Mouse (Mus musculus) lung, embryonic 16.5 days (tissue): ENCODE measurements around the gene Cbln3. TPM values are rescaled to one million over a fixed set of nuclear protein-coding genes. Genes with fewer than 3 reads are reported as not detected.

Source experiments
- ATAC-seq: fragments of 200-750 bp; cut with Nextera tagmentation; 2 replicates; pipeline ENCODE4 v1.8.0; 2017; ENCODE audit warnings: low read depth, mild to moderate bottlenecking, moderate library complexity
- H3K27ac ChIP-seq: fragments of 300-500 bp; sonication (generic); 2 replicates; pipeline ENCODE4 v1.5.1; 2014; ENCODE audit warnings: mild to moderate bottlenecking, control low read depth, low read length
- H3K27me3 ChIP-seq: fragments of 300-500 bp; sonication (generic); 2 replicates; pipeline ENCODE4 v1.6.1; 2014; ENCODE audit warnings: low read depth, low read length, mixed read lengths; ENCODE audit not compliant: control insufficient read depth, insufficient read depth
- H3K36me3 ChIP-seq: fragments of 300-500 bp; sonication (generic); 2 replicates; pipeline ENCODE4 v1.6.1; 2014; ENCODE audit warnings: low read length; ENCODE audit not compliant: control insufficient read depth, insufficient read depth
- H3K4me1 ChIP-seq: fragments of 300-500 bp; sonication (generic); replicated peaks from 2 replicates; pipeline ENCODE4 v1.6.1; 2014; ENCODE audit warnings: low read length, mixed read lengths; ENCODE audit not compliant: control insufficient read depth, insufficient read depth
- H3K4me2 ChIP-seq: fragments of 300-500 bp; sonication (generic); 2 replicates; pipeline ENCODE4 v1.6.1; 2014; ENCODE audit warnings: low read depth, low read length, control low read depth
- H3K4me3 ChIP-seq: fragments of 300-500 bp; sonication (generic); 2 replicates; pipeline ENCODE4 v1.5.1; 2014; ENCODE audit warnings: mild to moderate bottlenecking, low read length, control low read depth
- H3K9ac ChIP-seq: fragments of 300-500 bp; sonication (generic); 2 replicates; pipeline ENCODE4 v1.6.1; 2014; ENCODE audit warnings: low read length, control low read depth
- H3K9me3 ChIP-seq: fragments of 300-500 bp; sonication (generic); 2 replicates; pipeline ENCODE4 v1.6.1; 2016; ENCODE audit warnings: low read length; ENCODE audit not compliant: control insufficient read depth
- WGBS: fragments of 180-500 bp; shearing (Covaris S2); extraction: QIAGEN DNeasy Blood & Tissue Kit; methylation state at CpG from one replicate; pipeline ENCODE4 v1.1.7; 2014; 5-methylcytosine and 5-hydroxymethylcytosine counted together
- polyA plus RNA-seq: library from polyadenylated mRNA; unstranded; fragments of >200 nt; fragmentation: Nextera tagmentation; extraction: Ambion mirVana; gene quantifications from 2 replicates; pipeline ENCODE4 v1.2.1, GENCODE M21; 2015

Gene Cbln3
- polyA plus RNA-seq, 1 experiment from 2014 or later: 1.2 TPM

DNA sequence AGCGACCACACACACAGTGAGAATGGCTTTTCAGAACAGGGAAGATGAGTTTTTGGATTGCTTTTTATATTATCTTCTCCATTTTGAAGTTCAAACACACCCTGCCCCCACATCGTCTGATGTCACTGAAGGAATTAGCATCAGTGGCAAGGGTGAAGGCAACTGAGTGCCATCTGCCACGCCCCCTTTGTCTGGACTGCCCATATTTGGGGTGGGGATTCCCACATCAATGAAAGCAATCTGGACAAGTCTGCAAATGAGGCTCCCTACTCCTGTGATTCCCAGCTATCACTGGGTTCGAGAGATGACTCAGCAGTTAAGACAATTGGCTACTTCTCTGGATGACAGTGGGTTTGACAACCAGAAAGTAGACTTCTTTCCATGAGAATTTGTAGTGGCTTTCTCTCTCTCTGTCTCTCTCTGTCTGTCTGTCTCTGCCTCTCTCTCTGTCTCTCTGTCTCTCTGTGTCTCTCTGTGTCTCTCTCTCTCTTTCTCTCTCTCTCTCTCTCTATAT is 43.3 kb downstream of the Cbln3 start:
- no peak for ATAC-seq
- WGBS: 59% methylated on average over 4 of the region's 4 CpGs

DNA sequence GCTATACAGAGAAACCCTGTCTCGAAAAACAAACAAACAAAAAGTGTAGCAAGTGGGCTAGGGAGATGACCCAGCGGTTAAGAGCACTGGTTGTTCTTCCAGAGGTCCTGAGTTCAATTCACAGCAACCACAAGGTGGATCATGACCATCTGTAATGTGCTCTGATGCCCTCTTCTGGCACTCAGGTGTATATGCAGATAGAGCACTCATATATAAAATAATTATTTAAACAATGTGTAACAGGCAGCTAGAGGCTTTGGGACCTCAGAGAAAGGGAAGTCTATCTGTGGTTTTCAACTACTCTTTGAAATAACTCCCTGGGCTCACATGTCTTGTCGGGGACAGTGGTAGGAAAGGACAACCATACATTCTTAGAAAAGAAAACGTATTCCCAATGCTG is 45.5 kb downstream of the Cbln3 start:
- Histone ChIP-seq H3K9me3 (no peaks in the 10 kb centered on the region), H3K36me3 (no peaks in the 10 kb centered on the region), H3K9ac (no peak overlapping the region), H3K4me3 (no peak overlapping the region), H3K4me2 (no peak overlapping the region), H3K4me1 (peaks cover 8% of the 10 kb centered on the region), H3K27ac (no peak overlapping the region), H3K27me3 (no peaks in the 10 kb centered on the region)
- ATAC-seq: no peak
- 81% methylated on average over 4 of the region's 4 CpGs for WGBS

More for the DNA sequence above, 43.3 kb downstream of the Cbln3 start:
- Histone ChIP-seq H3K4me1 (no peaks in the 10 kb centered on the region; the same call in 1 of the 2 replicates), H3K4me3 (no peak overlapping the region), H3K9ac (no peak overlapping the region), H3K4me2 (no peak overlapping the region), H3K27me3 (no peaks in the 10 kb centered on the region), H3K27ac (no peak overlapping the region), H3K36me3 (no peaks in the 10 kb centered on the region), H3K9me3 (no peaks in the 10 kb centered on the region)

DNA sequence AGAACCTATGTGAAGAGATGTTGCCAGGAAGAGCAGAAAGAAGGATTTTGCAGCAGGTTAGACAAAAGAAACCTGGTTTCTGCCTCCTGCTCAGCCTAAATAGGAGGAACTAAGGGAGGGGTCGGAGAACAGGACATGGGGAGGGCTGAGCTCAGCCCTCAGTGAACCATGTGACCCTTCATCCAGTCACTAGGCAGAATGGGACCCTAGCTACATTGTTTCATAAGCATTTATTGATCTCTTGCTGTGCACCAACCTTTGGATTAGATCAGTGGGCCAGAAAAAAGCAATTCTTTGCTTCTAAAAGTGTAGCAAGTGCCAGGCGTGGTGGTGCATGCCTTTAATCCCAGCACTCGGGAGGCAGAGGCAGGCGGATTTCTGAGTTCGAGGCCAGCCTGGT is 45.9 kb downstream of the Cbln3 start:
- H3K4me1 ChIP-seq: peaks cover 8% of the 10 kb centered on the region
- WGBS: 85% methylated on average over 5 of the region's 5 CpGs
- H3K27ac ChIP-seq: no peak overlapping the region
- no peaks in the 10 kb centered on the region for H3K36me3 ChIP-seq
- H3K4me2 ChIP-seq: no peak overlapping the region
- H3K4me3 ChIP-seq: no peak overlapping the region
- H3K27me3 ChIP-seq: no peaks in the 10 kb centered on the region
- H3K9ac ChIP-seq: no peak overlapping the region
- no peaks in the 10 kb centered on the region for H3K9me3 ChIP-seq
- no peak for ATAC-seq

DNA sequence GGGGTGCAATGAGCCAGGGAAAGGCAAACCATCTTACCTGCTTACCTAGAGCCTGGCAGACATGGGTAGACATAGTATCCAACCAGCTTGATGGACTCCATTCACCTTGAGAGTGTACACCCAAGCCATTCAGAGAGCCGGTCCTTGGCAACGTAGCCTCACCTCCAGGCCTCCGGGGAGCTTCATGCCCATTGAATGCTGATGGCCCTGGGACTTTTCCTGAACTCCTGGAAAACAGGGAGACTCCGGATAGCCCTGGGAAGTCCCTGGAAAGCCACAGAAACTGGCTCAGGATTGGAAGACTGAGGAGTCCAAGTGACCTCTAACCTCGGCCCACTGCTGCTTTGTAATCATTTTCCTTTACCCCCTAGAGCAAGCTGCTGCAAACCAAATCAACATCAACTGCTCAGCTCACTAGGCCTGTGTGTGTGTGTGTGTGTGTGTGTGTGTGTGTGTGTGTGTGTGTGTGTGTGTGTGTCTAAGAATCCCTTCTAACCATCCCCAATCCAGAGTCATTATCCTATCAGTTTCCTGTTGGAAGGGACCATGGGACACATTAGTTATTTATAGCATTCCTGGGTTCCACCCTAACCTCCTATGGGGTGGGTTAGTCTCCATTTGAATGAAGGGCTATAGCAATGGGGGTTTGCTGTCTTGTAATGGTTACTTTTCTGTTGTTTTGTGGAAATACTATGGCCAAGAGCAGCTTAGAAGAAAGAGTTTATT is 49.2 kb downstream of the Cbln3 start:
- Histone ChIP-seq H3K9ac (no peak overlapping the region), H3K27ac (no peak overlapping the region), H3K36me3 (peaks cover 10% of the 10 kb centered on the region; the same call in 1 of the 2 replicates), H3K4me3 (no peak overlapping the region), H3K4me2 (no peak overlapping the region), H3K9me3 (no peaks in the 10 kb centered on the region), H3K4me1 (peaks cover 10% of the 10 kb centered on the region), H3K27me3 (no peaks in the 10 kb centered on the region)
- WGBS: 74% methylated on average over 5 of the region's 5 CpGs
- peak; percentile 10; the same call in 1 of the 2 replicates for ATAC-seq

DNA sequence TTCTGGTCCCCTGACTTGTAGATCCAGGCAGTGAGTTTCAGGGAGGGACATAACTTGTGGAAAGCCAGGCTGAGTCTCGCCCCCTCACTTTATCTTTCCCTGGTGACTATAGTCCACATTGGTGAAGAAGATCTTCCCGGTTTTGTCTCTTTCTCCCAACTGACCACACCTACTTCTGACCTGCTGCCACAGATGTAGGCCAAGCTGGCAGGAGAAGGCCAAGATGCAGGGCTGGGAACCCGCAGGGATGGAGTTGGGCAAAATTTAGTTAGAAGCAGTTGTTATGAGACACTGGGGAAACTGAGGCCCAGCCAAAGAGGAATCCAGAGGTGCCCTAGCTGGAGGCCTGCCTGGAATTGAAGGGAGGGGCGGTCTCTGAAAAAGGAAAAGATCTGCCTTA is 51.1 kb downstream of the Cbln3 start:
- Histone ChIP-seq H3K4me2 (no peak overlapping the region), H3K36me3 (peaks cover 16% of the 10 kb centered on the region; the same call in 1 of the 2 replicates), H3K9me3 (no peaks in the 10 kb centered on the region), H3K4me3 (no peak overlapping the region), H3K27me3 (no peaks in the 10 kb centered on the region), H3K27ac (no peak overlapping the region), H3K4me1 (peaks cover 19% of the 10 kb centered on the region), H3K9ac (no peak overlapping the region)
- WGBS: 78% methylated on average over 4 of the region's 4 CpGs
- ATAC-seq: no peak

DNA sequence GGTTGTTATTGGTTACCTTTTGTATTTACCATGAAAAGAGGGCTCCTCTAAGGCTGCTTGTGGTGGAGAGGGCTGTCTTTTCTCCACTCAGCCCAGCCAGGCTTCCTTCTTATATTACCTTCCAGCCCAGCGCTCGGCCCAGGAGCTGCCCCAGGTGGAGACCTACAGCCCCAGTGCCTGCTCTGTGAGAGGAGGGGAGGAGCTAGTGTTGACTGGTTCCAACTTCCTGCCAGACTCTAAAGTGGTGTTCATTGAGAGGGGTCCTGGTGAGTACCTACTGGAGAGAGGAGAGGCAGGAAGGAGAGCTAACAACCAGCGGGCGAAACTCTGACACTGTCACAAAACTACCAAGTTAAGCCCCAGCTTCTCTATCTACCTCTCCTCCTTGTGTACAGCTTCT is 53.9 kb downstream of the Cbln3 start:
- peaks cover 32% of the 10 kb centered on the region for H3K4me1 ChIP-seq
- H3K4me3 ChIP-seq: no peak overlapping the region
- 46% methylated on average over 4 of the region's 4 CpGs for WGBS
- 0 out of 2 replicates have a peak overlapping the region, but pooled peaks have one; percentile 25 for H3K27ac ChIP-seq
- H3K4me2 ChIP-seq: no peak overlapping the region
- no peaks in the 10 kb centered on the region for H3K9me3 ChIP-seq
- ATAC-seq: peak; percentile 50
- H3K36me3 ChIP-seq: peaks cover 16% of the 10 kb centered on the region; the same call in 1 of the 2 replicates
- no peaks in the 10 kb centered on the region for H3K27me3 ChIP-seq
- H3K9ac ChIP-seq: no peak overlapping the region

DNA sequence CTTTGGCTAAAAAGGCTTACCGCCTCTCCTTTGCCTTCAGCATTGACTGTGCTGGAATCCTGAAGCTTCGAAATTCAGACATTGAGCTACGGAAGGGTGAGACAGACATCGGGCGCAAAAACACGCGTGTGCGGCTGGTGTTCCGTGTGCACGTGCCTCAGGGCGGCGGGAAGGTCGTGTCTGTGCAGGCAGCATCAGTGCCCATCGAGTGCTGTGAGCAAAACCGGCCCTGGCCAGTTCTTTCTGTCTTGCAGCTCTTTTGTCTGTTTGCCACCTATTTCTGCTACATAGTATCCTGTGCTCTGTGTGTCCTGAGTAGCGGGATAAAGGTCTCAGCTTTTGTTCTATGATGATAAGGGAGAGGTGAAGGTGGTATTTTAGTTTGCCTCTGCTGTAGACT is 54.3 kb downstream of the Cbln3 start:
- peaks cover 16% of the 10 kb centered on the region; the same call in 1 of the 2 replicates for H3K36me3 ChIP-seq
- 87% methylated on average over 16 of the region's 16 CpGs for WGBS

More for the DNA sequence above, 54.3 kb downstream of the Cbln3 start:
- Histone ChIP-seq H3K4me2 (no peak overlapping the region), H3K9ac (no peak overlapping the region), H3K9me3 (no peaks in the 10 kb centered on the region), H3K4me1 (peaks cover 31% of the 10 kb centered on the region), H3K27ac (no peak overlapping the region), H3K27me3 (no peaks in the 10 kb centered on the region), H3K4me3 (no peak overlapping the region)
- no peak for ATAC-seq

Other genes starting within 250 kb of the Cbln3 start
- gene Ipo4, start 248.4 kb downstream of the Cbln3 start, polyA plus RNA-seq: 72.5 and 78.7 TPM in 2 replicates
- 1.5 and 1.8 TPM in 2 replicates for gene Gm49378, start 246.5 kb downstream of the Cbln3 start, polyA plus RNA-seq
- gene Tm9sf1, start 240.6 kb downstream of the Cbln3 start, polyA plus RNA-seq: 121 and 125 TPM in 2 replicates
- 0.73 and 0.74 TPM in 2 replicates for gene Tssk4, start 234.2 kb downstream of the Cbln3 start, polyA plus RNA-seq
- gene Mdp1, start 223.9 kb downstream of the Cbln3 start, polyA plus RNA-seq: 52.0 and 57.0 TPM in 2 replicates
- 62.2 and 67.1 TPM in 2 replicates for gene Gmpr2, start 212.5 kb downstream of the Cbln3 start, polyA plus RNA-seq
- gene Nedd8, start 212.3 kb downstream of the Cbln3 start, polyA plus RNA-seq: 499 and 508 TPM in 2 replicates
- 45.5 and 46.2 TPM in 2 replicates for gene Tinf2, start 202.6 kb downstream of the Cbln3 start, polyA plus RNA-seq
- gene Tgm1, start 170.5 kb downstream of the Cbln3 start, polyA plus RNA-seq: 3.2 and 6.0 TPM in 2 replicates
- gene Rabggta, start 162.1 kb downstream of the Cbln3 start, polyA plus RNA-seq: 34.2 and 35.0 TPM in 2 replicates
- 88.5 and 95.0 TPM in 2 replicates for gene Dhrs1, start 138.7 kb downstream of the Cbln3 start, polyA plus RNA-seq
- gene Nop9, start 138.7 kb downstream of the Cbln3 start, polyA plus RNA-seq: 32.6 and 37.8 TPM in 2 replicates
- 1.0 and 1.5 TPM in 2 replicates for gene Cideb, start 125.9 kb downstream of the Cbln3 start, polyA plus RNA-seq
- 0.20 and 0.23 TPM in 2 replicates for gene Ltb4r2, start 123.0 kb downstream of the Cbln3 start, polyA plus RNA-seq
- 2.6 and 3.5 TPM in 2 replicates for gene Ltb4r1, start 118.4 kb downstream of the Cbln3 start, polyA plus RNA-seq
- 20.0 and 20.8 TPM in 2 replicates for gene Adcy4, start 100.3 kb downstream of the Cbln3 start, polyA plus RNA-seq
- 38.9 and 40.8 TPM in 2 replicates for gene Ripk3, start 95.5 kb downstream of the Cbln3 start, polyA plus RNA-seq
- gene Nfatc4, start 61.2 kb downstream of the Cbln3 start, polyA plus RNA-seq: 48.2 and 48.5 TPM in 2 replicates
- 16.9 and 18.8 TPM in 2 replicates for gene Nynrin, start 30.4 kb downstream of the Cbln3 start, polyA plus RNA-seq
- gene Khnyn, start 555 bp upstream of the Cbln3 start, polyA plus RNA-seq: 17.8 and 19.5 TPM in 2 replicates
- gene Sdr39u1, start 15.9 kb upstream of the Cbln3 start, polyA plus RNA-seq: 55.0 and 55.9 TPM in 2 replicates
- gene Cma1, start 60.3 kb upstream of the Cbln3 start, polyA plus RNA-seq: 6.5 and 8.9 TPM in 2 replicates
- gene Cma2, start 66.6 kb upstream of the Cbln3 start, polyA plus RNA-seq: not detected in 2 replicates
- not detected in 2 replicates for gene Mcpt1, start 133.6 kb upstream of the Cbln3 start, polyA plus RNA-seq
- gene Mcpt9, start 146.1 kb upstream of the Cbln3 start, polyA plus RNA-seq: not detected in 2 replicates
- 0.20 TPM in 1 of 2 replicates, not detected in the other for gene Mcpt2, start 157.6 kb upstream of the Cbln3 start, polyA plus RNA-seq
- gene Mcpt4, start 177.9 kb upstream of the Cbln3 start, polyA plus RNA-seq: 0.23 and 0.83 TPM in 2 replicates
- 0.79 and 1.0 TPM in 2 replicates for gene Mcpt8, start 200.9 kb upstream of the Cbln3 start, polyA plus RNA-seq
- 0.35 TPM in 1 of 2 replicates, not detected in the other for gene Ctsg, start 218.2 kb upstream of the Cbln3 start, polyA plus RNA-seq
- not detected in 2 replicates for gene Gzme, start 236.2 kb upstream of the Cbln3 start, polyA plus RNA-seq
- gene Gzmd, start 248.2 kb upstream of the Cbln3 start, polyA plus RNA-seq: not detected in 2 replicates